Comparison of ENCODE assay signal across 11 mouse cellular contexts in the genomic region with DNA sequence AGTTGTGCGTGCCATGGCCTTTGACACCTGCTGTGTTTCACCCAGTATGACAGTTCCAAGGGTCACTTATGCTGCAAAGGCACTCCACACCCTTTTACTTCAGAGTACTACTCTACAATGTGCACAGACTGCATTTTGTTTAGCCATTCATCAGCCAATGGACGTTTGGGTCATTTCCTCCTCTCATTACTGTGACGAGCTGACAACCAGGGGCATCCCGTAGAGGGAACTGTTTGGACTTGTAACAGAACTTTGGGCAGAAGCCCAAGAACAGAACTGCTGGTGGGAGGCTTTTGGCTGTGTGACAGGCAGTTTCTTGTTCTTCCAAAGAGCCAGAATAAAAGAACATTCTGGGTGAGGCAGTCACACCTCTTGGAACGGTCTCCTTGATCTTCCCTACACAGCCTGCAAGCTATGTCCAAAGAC. TPM values are rescaled to one million over a fixed set of nuclear protein-coding genes. Genes with fewer than 3 reads are reported as not detected.
DNase-seq lines count a peak whose midpoint lies in the region; ATAC-seq lines count a peak whose summit lies in the region.
"Had no signal": no experiment of that assay in that cellular context is flagged by ENCODE, and none has a peak within 500 bp of the region (broad histone marks: within the 10 kb centered on the region; RNA-seq: fewer than 3 reads in every experiment).

No protein-coding gene starts in this region.

- 62% methylated on average over 5 of the region's 5 CpGs for WGBS in kidney, embryonic 15.5 days
- 79% methylated on average over 5 of the region's 5 CpGs for WGBS in midbrain, embryonic 16.5 days
- 62% methylated on average over 5 of the region's 5 CpGs for WGBS in liver, embryonic 12.5 days (ENCODE audit: insufficient replicate concordance)

- intact Hi-C loops in left cerebral cortex, postnatal 36 days (cut with DNase I) = no loop called here

- H3K27ac ChIP-seq in kidney, embryonic 15.5 days = no peak overlapping the region
- no peak overlapping the region for H3K27ac ChIP-seq in midbrain, embryonic 16.5 days (ENCODE audit: low read length)
- no peak overlapping the region for H3K27ac ChIP-seq in liver, embryonic 12.5 days
- H3K27ac ChIP-seq: liver, embryonic 13.5 days had no signal

- H3K9ac ChIP-seq in kidney, embryonic 15.5 days = no peak overlapping the region
- no peak overlapping the region for H3K9ac ChIP-seq in midbrain, embryonic 16.5 days (ENCODE audit: low read depth, low read length)
- H3K9ac ChIP-seq in liver, embryonic 12.5 days = no peak overlapping the region
- H3K9ac ChIP-seq: liver, embryonic 13.5 days had no signal

- H3K4me1 ChIP-seq in kidney, embryonic 15.5 days = no peaks in the 10 kb centered on the region
- H3K4me1 ChIP-seq in midbrain, embryonic 16.5 days (ENCODE audit: control insufficient read depth, insufficient read depth, low read length) = no peaks in the 10 kb centered on the region
- H3K4me1 ChIP-seq in liver, embryonic 12.5 days = no peaks in the 10 kb centered on the region
- H3K4me1 ChIP-seq: liver, embryonic 13.5 days had no signal

- H3K9me3 ChIP-seq in kidney, embryonic 15.5 days (replicated peaks) = no peaks in the 10 kb centered on the region
- no peaks in the 10 kb centered on the region for H3K9me3 ChIP-seq in midbrain, embryonic 16.5 days (replicated peaks; ENCODE audit: control insufficient read depth, low read length, poor library complexity, severe bottlenecking)
- no peaks in the 10 kb centered on the region for H3K9me3 ChIP-seq in liver, embryonic 12.5 days (replicated peaks)
- H3K9me3 ChIP-seq: liver, embryonic 13.5 days had no signal

- no peaks in the 10 kb centered on the region for H3K27me3 ChIP-seq in kidney, embryonic 15.5 days
- no peaks in the 10 kb centered on the region for H3K27me3 ChIP-seq in midbrain, embryonic 16.5 days (ENCODE audit: control insufficient read depth, insufficient read depth, low read depth, low read length)
- no peaks in the 10 kb centered on the region for H3K27me3 ChIP-seq in liver, embryonic 12.5 days (replicated peaks)
- H3K27me3 ChIP-seq: liver, embryonic 13.5 days had no signal

- no peak for ATAC-seq in kidney, embryonic 15.5 days (replicated peaks; ENCODE audit: low FRiP score)
- no peak for ATAC-seq in monocyte, adult 5-6 weeks (replicated peaks; ENCODE audit: insufficient number of reproducible peaks, low FRiP score, low TSS enrichment, poor library complexity, severe bottlenecking)
- no peak for ATAC-seq in midbrain, embryonic 16.5 days
- no peak for ATAC-seq in liver, embryonic 12.5 days

- no peak overlapping the region for H3K4me2 ChIP-seq in kidney, embryonic 15.5 days
- no peak overlapping the region for H3K4me2 ChIP-seq in midbrain, embryonic 16.5 days (ENCODE audit: low read length)
- H3K4me2 ChIP-seq in liver, embryonic 12.5 days = no peak overlapping the region
- H3K4me2 ChIP-seq: liver, embryonic 13.5 days had no signal

- DNase-seq in kidney, adult 9 months = peak; percentile 40
- peak; percentile 24 for DNase-seq in urinary bladder, postnatal 14 days (ENCODE audit: low spot score)
- no peak for DNase-seq in urinary bladder, postnatal 36 days (ENCODE audit: low spot score in 2 of 2)
- DNase-seq in left cerebral cortex, postnatal 36 days (ENCODE audit: low spot score in 2 of 2) = peak; percentile 16 to 32
- DNase-seq: cerebellum, adult 9-10 months; heart, postnatal 4 days; liver, embryonic 13.5 days had no signal

- H3K4me3 ChIP-seq in kidney, embryonic 15.5 days (replicated peaks) = no peak overlapping the region
- no peak overlapping the region for H3K4me3 ChIP-seq in midbrain, embryonic 16.5 days (ENCODE audit: low read depth, low read length)
- no peak overlapping the region for H3K4me3 ChIP-seq in liver, embryonic 12.5 days
- H3K4me3 ChIP-seq: liver, embryonic 13.5 days had no signal

- peaks cover 89% of the 10 kb centered on the region for H3K36me3 ChIP-seq in kidney, embryonic 15.5 days
- peaks cover 2% of the 10 kb centered on the region; the same call in 1 of the 2 replicates for H3K36me3 ChIP-seq in midbrain, embryonic 16.5 days (ENCODE audit: control insufficient read depth, insufficient read depth, low read length)
- peaks cover 98% of the 10 kb centered on the region for H3K36me3 ChIP-seq in liver, embryonic 12.5 days

RNA-seq across cellular contexts. Expression of a gene that starts 17.4 kb away (rescaled TPM):
- 9.0 and 10.4 TPM in 2 replicates for polyA plus RNA-seq in kidney, embryonic 15.5 days (2015; fragmentation: Nextera tagmentation; extraction: Ambion mirVana)
- total RNA-seq in left cerebral cortex, postnatal 36 days (2021) = 1 to 10 TPM; 5.1 to 7.1 TPM
- total RNA-seq in monocyte, adult 5-6 weeks (2017) = 9.3 to 24.7 TPM (median 20.9 TPM) in 3 replicates
- 6.5 and 7.5 TPM in 2 replicates for polyA plus RNA-seq in midbrain, embryonic 16.5 days (2015; fragmentation: Nextera tagmentation; extraction: Ambion mirVana)
- 8.3 and 8.6 TPM in 2 replicates for polyA plus RNA-seq in liver, embryonic 12.5 days (2016; fragmentation: Nextera tagmentation; extraction: Ambion mirVana)

RNA-seq across cellular contexts. Expression of a gene that starts 17.7 kb away (rescaled TPM):
- polyA plus RNA-seq in kidney, embryonic 15.5 days (2015; fragmentation: Nextera tagmentation; extraction: Ambion mirVana) = 37.7 and 47.2 TPM in 2 replicates
- 10 to 100 TPM; 38.3 to 42.2 TPM for total RNA-seq in left cerebral cortex, postnatal 36 days (2021)
- 1.4 to 9.9 TPM (median 3.2 TPM) in 3 replicates for total RNA-seq in monocyte, adult 5-6 weeks (2017)
- polyA plus RNA-seq in midbrain, embryonic 16.5 days (2015; fragmentation: Nextera tagmentation; extraction: Ambion mirVana) = 71.7 and 83.4 TPM in 2 replicates
- polyA plus RNA-seq in liver, embryonic 12.5 days (2016; fragmentation: Nextera tagmentation; extraction: Ambion mirVana) = 47.9 and 48.6 TPM in 2 replicates

RNA-seq across cellular contexts. Expression of a gene that starts 20.9 kb away (rescaled TPM):
- polyA plus RNA-seq in kidney, embryonic 15.5 days (2015; fragmentation: Nextera tagmentation; extraction: Ambion mirVana) = 1.7 and 2.0 TPM in 2 replicates
- total RNA-seq in left cerebral cortex, postnatal 36 days (2021) = 1 to 10 TPM; 6.7 to 7.1 TPM
- 0.29 to 0.32 TPM in 2 of 3 replicates, not detected in the other for total RNA-seq in monocyte, adult 5-6 weeks (2017)
- 11.4 and 14.1 TPM in 2 replicates for polyA plus RNA-seq in midbrain, embryonic 16.5 days (2015; fragmentation: Nextera tagmentation; extraction: Ambion mirVana)
- 0.20 and 0.33 TPM in 2 replicates for polyA plus RNA-seq in liver, embryonic 12.5 days (2016; fragmentation: Nextera tagmentation; extraction: Ambion mirVana)

RNA-seq across cellular contexts. Expression of a gene that starts 38.4 kb away (rescaled TPM):
- not detected in 2 replicates for polyA plus RNA-seq in kidney, embryonic 15.5 days (2015; fragmentation: Nextera tagmentation; extraction: Ambion mirVana)
- not detected for total RNA-seq in left cerebral cortex, postnatal 36 days (2021)
- total RNA-seq in monocyte, adult 5-6 weeks (2017) = not detected in 3 replicates
- not detected in 2 replicates for polyA plus RNA-seq in midbrain, embryonic 16.5 days (2015; fragmentation: Nextera tagmentation; extraction: Ambion mirVana)
- not detected in 2 replicates for polyA plus RNA-seq in liver, embryonic 12.5 days (2016; fragmentation: Nextera tagmentation; extraction: Ambion mirVana)
- total RNA-seq: heart, postnatal 4 days had no signal
- polyA plus RNA-seq: liver, embryonic 13.5 days had no signal

RNA-seq across cellular contexts. Expression of a gene that starts 48.4 kb away (rescaled TPM):
- 31.9 and 34.0 TPM in 2 replicates for polyA plus RNA-seq in kidney, embryonic 15.5 days (2015; fragmentation: Nextera tagmentation; extraction: Ambion mirVana)
- 10 to 100 TPM; 31.3 to 43.6 TPM for total RNA-seq in left cerebral cortex, postnatal 36 days (2021)
- total RNA-seq in monocyte, adult 5-6 weeks (2017) = 16.1 to 49.9 TPM (median 22.0 TPM) in 3 replicates
- polyA plus RNA-seq in midbrain, embryonic 16.5 days (2015; fragmentation: Nextera tagmentation; extraction: Ambion mirVana) = 43.8 and 44.1 TPM in 2 replicates
- polyA plus RNA-seq in liver, embryonic 12.5 days (2016; fragmentation: Nextera tagmentation; extraction: Ambion mirVana) = 4.7 and 4.8 TPM in 2 replicates

Comparison
In these comparisons a context has a peak if more than half of its experiments do, and no peak if none do; other contexts are left out.
1. DNase-seq: peak in kidney, adult 9 months (single experiment), urinary bladder, postnatal 14 days (single experiment) and left cerebral cortex, postnatal 36 days (2 of 2); none in urinary bladder, postnatal 36 days (0 of 2).